In genomic region chr6:134855926-134856325, GRCm38 (mm10) we compare ENCODE assay signal across 26 mouse cellular contexts. TPM values are rescaled to one million over a fixed set of nuclear protein-coding genes. Genes with fewer than 3 reads are reported as not detected.
DNase-seq lines count a peak whose midpoint lies in the region; ATAC-seq and TF ChIP-seq lines count a peak whose summit lies in the region.
"Had no signal": no experiment of that assay in that cellular context is flagged by ENCODE, and none has a peak within 500 bp of the region (broad histone marks: within the 10 kb centered on the region; RNA-seq: fewer than 3 reads in every experiment).

No protein-coding gene starts in this region.

- DNase-seq in cerebellum, adult 2 months = no peak
- no peak for DNase-seq in cerebellum, postnatal 4 days (ENCODE audit: low spot score in 2 of 2)
- DNase-seq in kidney, adult 18-20 months = peak; percentile 20
- DNase-seq in kidney, postnatal 10 days = no peak
- peak; percentile 47 to 58 for DNase-seq in kidney, adult 8-10 months
- no peak for DNase-seq in kidney, postnatal 14 days
- DNase-seq in kidney, postnatal 36 days = peak; percentile 46 to 61
- DNase-seq: adrenal gland, adult 8-10 months; adrenal gland, postnatal 14 days; adrenal gland, postnatal 36 days; B cell, adult 2 months; cerebellum, adult 11-12 months; cerebellum, adult 8-10 months; cerebellum, adult 9-11 months; cerebellum, postnatal 14 days; cerebellum, postnatal 36 days had no signal

- no peak overlapping the region for H3K4me3 ChIP-seq in cerebellum, adult 2 months (replicated peaks; ENCODE audit: insufficient read depth, low read depth, low read length)
- H3K4me3 ChIP-seq in kidney, embryonic 14.5 days (ENCODE audit: low read length) = no peak overlapping the region
- H3K4me3 ChIP-seq: embryonic facial prominence, embryonic 10.5 days; embryonic facial prominence, embryonic 12.5 days; forebrain, embryonic 13.5 days; forebrain, embryonic 15.5 days had no signal

- no peak for ATAC-seq in kidney, embryonic 14.5 days (ENCODE audit: low FRiP score, low TSS enrichment)
- ATAC-seq: activated CD4-positive, CD25-positive, alpha-beta regulatory T cell, adult 4 months; CD4-positive, CD25-positive, alpha-beta regulatory T cell, adult 4 months; forebrain, embryonic 13.5 days; forebrain, embryonic 15.5 days; Patski had no signal

- no peaks in the 10 kb centered on the region for H3K4me1 ChIP-seq in cerebellum, adult 2 months (ENCODE audit: control insufficient read depth, insufficient read depth, low read length)
- 0 out of 2 replicates have a peak, but pooled peaks cover 4% of the 10 kb centered on the region for H3K4me1 ChIP-seq in kidney, embryonic 14.5 days (ENCODE audit: control insufficient read depth, insufficient read depth, low read length)
- H3K4me1 ChIP-seq: embryonic facial prominence, embryonic 12.5 days; forebrain, embryonic 15.5 days had no signal

- no peak overlapping the region for H3K27ac ChIP-seq in cerebellum, adult 2 months (ENCODE audit: insufficient read depth, low read length)
- H3K27ac ChIP-seq in kidney, embryonic 14.5 days (ENCODE audit: low read depth, low read length) = no peak overlapping the region
- H3K27ac ChIP-seq: embryonic facial prominence, embryonic 10.5 days; embryonic facial prominence, embryonic 12.5 days; forebrain, embryonic 13.5 days; forebrain, embryonic 15.5 days had no signal

- no peaks in the 10 kb centered on the region for H3K9me3 ChIP-seq in kidney, embryonic 14.5 days (ENCODE audit: control insufficient read depth, low read length)
- H3K9me3 ChIP-seq: embryonic facial prominence, embryonic 10.5 days; embryonic facial prominence, embryonic 12.5 days; forebrain, embryonic 13.5 days; forebrain, embryonic 15.5 days; G1E had no signal

- no peak for TF ChIP-seq POLR2A in cerebellum, adult 2 months (IDR thresholded peaks at IDR 0.05; ENCODE audit: borderline replicate concordance, insufficient read depth, low read length)

- 90% methylated on average over 16 of the region's 16 CpGs for WGBS in cerebellum, adult 2 months
- WGBS in kidney, embryonic 14.5 days = 86% methylated on average over 16 of the region's 16 CpGs

- H3K9ac ChIP-seq in kidney, embryonic 14.5 days (ENCODE audit: low read depth, low read length) = no peak overlapping the region
- H3K9ac ChIP-seq: embryonic facial prominence, embryonic 12.5 days; forebrain, embryonic 13.5 days; forebrain, embryonic 15.5 days had no signal

- TF ChIP-seq CTCF in cerebellum, adult 2 months (IDR thresholded peaks at IDR 0.05; ENCODE audit: borderline replicate concordance, insufficient read depth, low read depth, low read length) = 0 out of 2 replicates have a peak, but pooled peaks have one; percentile 2

- no peaks in the 10 kb centered on the region; the same call in 1 of the 2 replicates for H3K36me3 ChIP-seq in kidney, embryonic 14.5 days (ENCODE audit: control insufficient read depth, insufficient read depth, low read length)
- H3K36me3 ChIP-seq: embryonic facial prominence, embryonic 10.5 days had no signal

- no peaks in the 10 kb centered on the region for H3K27me3 ChIP-seq in cerebellum, adult 2 months (ENCODE audit: control insufficient read depth, insufficient read depth, low read length)
- no peaks in the 10 kb centered on the region for H3K27me3 ChIP-seq in kidney, embryonic 14.5 days (ENCODE audit: control insufficient read depth, insufficient read depth, low read length)
- H3K27me3 ChIP-seq: CH12.LX; embryonic facial prominence, embryonic 12.5 days; forebrain, embryonic 13.5 days; forebrain, embryonic 15.5 days; Patski had no signal

- no peak overlapping the region for H3K4me2 ChIP-seq in kidney, embryonic 14.5 days (replicated peaks; ENCODE audit: low read depth, low read length)
- H3K4me2 ChIP-seq: embryonic facial prominence, embryonic 12.5 days; forebrain, embryonic 13.5 days; forebrain, embryonic 15.5 days had no signal

RNA-seq across cellular contexts. Expression of gene Crebl2, which starts 26.0 kb away (rescaled TPM):
- polyA plus RNA-seq in cerebellum, adult 2 months (2012; rRNA removed) = 42.3 and 47.6 TPM in 2 replicates
- polyA plus RNA-seq in kidney, embryonic 14.5 days (2014; fragmentation: Nextera tagmentation; extraction: Ambion mirVana) = 1.7 and 2.0 TPM in 2 replicates

RNA-seq across cellular contexts. Expression of gene Gpr19, which starts 42.5 kb away (rescaled TPM):
- polyA plus RNA-seq in cerebellum, adult 2 months (2012; rRNA removed) = 30.5 and 32.5 TPM in 2 replicates
- 12.1 and 13.1 TPM in 2 replicates for polyA plus RNA-seq in kidney, embryonic 14.5 days (2014; fragmentation: Nextera tagmentation; extraction: Ambion mirVana)

Comparison
In these comparisons a context has a peak if more than half of its experiments do, and no peak if none do; other contexts are left out.
1. DNase-seq: peak in kidney, adult 18-20 months (single experiment), kidney, adult 8-10 months (2 of 2) and kidney, postnatal 36 days (2 of 2); none in cerebellum, adult 2 months (0 of 2), cerebellum, postnatal 4 days (0 of 2), kidney, postnatal 10 days (single experiment) and kidney, postnatal 14 days (single experiment).
2. RNA of gene Crebl2, which starts 26.0 kb away (polyA plus RNA-seq): 42.3 to 47.6 TPM in cerebellum, adult 2 months; 1.7 to 2.0 TPM in kidney, embryonic 14.5 days; every median in the first group is over 10 times any median in the second.